Mouse (Mus musculus) layer of hippocampus, adult 2 months (tissue): ENCODE data around the gene Mrpl53. TPM values are rescaled to one million over a fixed set of nuclear protein-coding genes. Genes with fewer than 3 reads are reported as not detected.

Source experiments
- DNase-seq, 2 experiments: peaks; one replicate each; pipeline ENCODE4 v3.0.0; 2022; ENCODE audit warnings: low spot score in 2 of 2
- H3K27ac ChIP-seq: fragments of 200-600 bp; 2 replicates; pipeline ENCODE4 v1.8.1; 2022
- H3K4me3 ChIP-seq: fragments of 200-600 bp; 2 replicates; pipeline ENCODE4 v1.8.1; 2022; ENCODE audit warnings: mild to moderate bottlenecking
- CTCF ChIP-seq: fragments of 200-600 bp; conservative IDR thresholded peaks from 2 replicates; pipeline ENCODE4 v1.8.1; 2022; ENCODE audit warnings: antibody characterized with exemption, mild to moderate bottlenecking, moderate library complexity
- total RNA-seq, 2 experiments: library from RNA; stranded (reverse); gene quantifications; 2 replicates each; pipeline ENCODE4 v1.2.3; 2021

The Mrpl53 gene
- total RNA-seq, 2 experiments from 2014 or later = 64.9 to 67.4 TPM

- no peak for DNase-seq
- peak within 1 kb of the TSS; percentile 73; the same call in 1 of the 2 replicates for H3K27ac ChIP-seq
- peak within 1 kb of the TSS; percentile 41 for H3K4me3 ChIP-seq
- TF ChIP-seq CTCF = no peak
Observed at GRCm38 (mm10) chr6:83134951-83135513, 26.2 kb downstream of the Mrpl53 start, which contains the start of gene Rtkn. Gene Rtkn (plus strand): TSS chr6:83135463.

DNA sequence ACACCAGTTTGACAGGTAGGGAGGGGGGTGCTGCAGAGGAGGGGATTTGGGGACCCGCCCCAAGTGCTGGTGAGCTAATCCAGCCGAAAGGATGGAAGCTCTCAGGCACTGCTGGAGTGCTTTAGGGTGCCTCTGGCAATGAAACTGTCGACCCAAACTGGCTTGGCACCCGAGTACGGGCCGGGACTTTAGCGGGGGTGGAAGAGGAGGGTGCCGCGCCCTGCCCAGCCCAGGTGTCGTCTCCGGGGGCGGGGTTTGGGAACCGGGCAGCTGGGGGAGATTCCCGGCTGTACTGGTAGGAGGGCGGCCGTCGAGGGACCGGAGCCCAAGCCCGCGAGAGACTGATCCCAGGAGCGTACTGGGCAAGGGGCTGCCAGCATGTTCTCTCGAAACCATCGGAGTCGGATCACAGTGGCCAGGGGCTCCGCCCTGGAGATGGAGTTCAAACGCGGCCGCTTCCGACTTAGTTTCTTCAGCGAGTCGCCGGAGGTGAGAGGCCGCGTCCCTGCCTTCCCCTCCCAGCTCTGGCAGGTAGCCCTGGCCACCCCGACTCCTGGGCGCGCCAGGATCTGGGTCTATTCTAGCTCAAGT lies 26.8 kb downstream of the Mrpl53 start:
- peak overlapping the region; percentile 41 for H3K4me3 ChIP-seq
- H3K27ac ChIP-seq = peak overlapping the region; percentile 73; the same call in 1 of the 2 replicates
- no peak for DNase-seq
- no peak for TF ChIP-seq CTCF

DNA sequence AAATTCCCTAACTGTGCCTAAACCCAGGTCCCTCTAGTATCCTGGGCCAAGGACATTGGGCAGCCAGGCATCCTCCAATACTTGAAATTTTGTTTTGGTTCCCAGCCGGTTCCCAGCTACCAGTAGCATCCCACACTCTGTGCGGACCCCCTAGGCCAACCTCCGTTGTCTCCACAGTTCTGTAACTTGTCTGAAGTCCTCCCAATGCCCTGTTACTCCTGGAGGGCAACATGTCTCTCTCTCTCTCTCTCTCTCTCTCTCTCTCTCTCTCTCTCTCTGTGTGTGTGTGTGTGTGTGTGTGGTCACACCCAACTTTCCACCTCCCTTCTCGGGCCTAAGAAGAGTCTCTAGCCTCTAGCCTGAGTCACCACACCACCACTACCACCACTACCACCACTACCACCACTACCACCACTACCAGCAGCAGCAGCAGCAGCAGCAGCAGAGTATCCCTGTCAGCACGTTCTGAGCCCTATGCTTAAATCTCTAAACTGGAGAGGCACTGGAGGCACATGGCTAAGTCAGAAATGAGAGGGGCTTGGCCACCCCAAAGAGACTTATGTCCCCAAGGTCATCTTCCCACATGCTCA lies 27.5 kb downstream of the Mrpl53 start:
- peak overlapping the region; percentile 93 for H3K27ac ChIP-seq
- H3K4me3 ChIP-seq = peak overlapping the region; percentile 52
- TF ChIP-seq CTCF = no peak
- DNase-seq = no peak

- H3K4me3 ChIP-seq = peak overlapping the region; percentile 52
- peak overlapping the region; percentile 93 for H3K27ac ChIP-seq
- no peak for DNase-seq
- no peak for TF ChIP-seq CTCF
Observed at GRCm38 (mm10) chr6:83136881-83137575, 28.2 kb downstream of the Mrpl53 start.

DNA sequence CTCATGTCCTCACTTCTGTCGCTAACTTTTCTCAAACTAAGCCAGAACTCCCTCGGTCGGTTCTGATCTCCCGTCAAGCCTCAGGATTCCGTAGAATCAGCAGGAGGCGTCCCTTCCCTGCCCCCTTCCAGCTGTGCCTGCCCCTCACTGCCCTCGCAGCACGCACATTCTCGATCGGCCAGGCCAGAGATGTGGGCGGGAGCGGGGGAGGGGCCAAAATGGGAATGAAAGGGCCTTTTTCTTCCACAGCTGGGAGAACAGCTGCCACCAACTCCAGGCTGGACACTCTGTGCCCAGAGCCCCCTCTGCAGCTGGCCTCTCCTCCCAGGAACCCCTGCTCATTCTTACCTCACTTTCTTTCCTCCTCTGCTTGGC lies 28.7 kb downstream of the Mrpl53 start:
- H3K27ac ChIP-seq = peak overlapping the region; percentile 93
- TF ChIP-seq CTCF = no peak
- peak overlapping the region; percentile 52 for H3K4me3 ChIP-seq
- DNase-seq = peak; percentile 66 to 73

DNA sequence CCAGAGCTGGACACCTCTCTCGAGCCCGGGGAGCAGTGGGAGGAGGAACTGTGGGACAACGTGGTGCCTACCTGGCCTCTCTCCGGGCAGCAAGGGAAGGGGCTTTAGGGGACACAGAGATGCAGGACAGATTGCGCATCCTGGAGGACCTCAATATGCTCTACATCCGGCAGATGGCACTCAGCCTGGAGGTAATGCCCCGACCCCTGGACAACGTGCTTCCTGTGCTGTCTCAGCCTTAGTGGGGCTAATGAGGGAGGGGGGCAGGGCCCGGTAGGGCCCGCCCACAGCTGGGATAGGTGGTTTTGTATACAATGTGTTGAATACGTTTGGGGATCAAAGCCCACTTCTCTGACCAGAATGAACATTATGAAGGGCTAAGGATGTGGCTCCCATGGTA lies 29.2 kb downstream of the Mrpl53 start:
- peak overlapping the region; percentile 52 for H3K4me3 ChIP-seq
- TF ChIP-seq CTCF = no peak
- no peak for DNase-seq

DNA sequence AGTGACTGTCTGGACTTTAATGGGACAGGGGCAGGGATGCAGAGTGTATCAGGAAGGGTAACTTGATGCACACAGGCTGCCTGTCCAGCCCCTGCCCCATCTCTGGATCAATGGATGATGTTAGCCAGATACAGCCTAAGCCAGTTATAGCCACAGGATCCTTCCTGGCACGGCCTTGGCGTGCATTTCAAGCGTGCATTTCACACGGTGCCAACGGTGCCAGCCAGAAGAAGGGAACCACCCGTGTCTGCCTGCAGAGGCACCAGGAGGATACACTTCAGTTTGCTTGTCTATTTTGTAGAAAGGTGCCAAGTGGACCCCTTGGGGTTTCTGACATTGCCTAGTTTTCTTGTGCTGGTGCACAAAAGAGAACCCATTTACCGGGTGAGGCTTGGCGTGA lies 31.2 kb downstream of the Mrpl53 start:
- Histone ChIP-seq H3K27ac (no peak overlapping the region; the same call in 1 of the 2 replicates), H3K4me3 (no peak overlapping the region)
- no peak for TF ChIP-seq CTCF
- DNase-seq = no peak

More for the DNA sequence above, 29.2 kb downstream of the Mrpl53 start:
- H3K27ac ChIP-seq = peak overlapping the region; percentile 93

GRCm38 (mm10) chr6:83141636-83142035 lies 32.8 kb downstream of the Mrpl53 start:
- no peak for DNase-seq
- Histone ChIP-seq H3K4me3 (peak overlapping the region; percentile 63), H3K27ac (peak overlapping the region; percentile 96)
- no peak for TF ChIP-seq CTCF

GRCm38 (mm10) chr6:83142211-83142731 lies 33.4 kb downstream of the Mrpl53 start:
- TF ChIP-seq CTCF = peak; percentile 37; the same call in 1 of the 2 replicates
- Histone ChIP-seq H3K4me3 (peak overlapping the region; percentile 63), H3K27ac (peak overlapping the region; percentile 96)
- DNase-seq = peak in 1 of 2 experiments; percentile 76

GRCm38 (mm10) chr6:83142886-83143285 lies 34.0 kb downstream of the Mrpl53 start:
- H3K4me3 ChIP-seq = peak overlapping the region; percentile 63

DNA sequence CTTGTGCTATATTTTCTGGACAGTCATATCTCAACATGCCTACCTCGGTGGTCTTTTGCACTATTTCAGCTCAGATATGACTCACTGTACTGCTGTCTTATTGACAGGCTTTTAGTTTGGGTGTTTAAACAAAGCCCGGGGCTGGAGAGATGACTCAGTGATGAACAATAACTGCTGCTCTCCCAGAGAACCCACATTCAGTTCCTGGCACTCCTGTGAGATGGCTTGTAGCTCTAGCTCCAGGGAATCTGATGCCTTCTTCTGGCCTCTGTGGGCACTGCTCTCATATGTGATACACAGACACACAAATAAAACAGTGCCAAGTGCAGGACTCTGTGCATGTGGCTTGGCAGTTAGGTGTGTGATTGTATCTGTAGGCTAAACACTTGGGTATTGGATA lies 36.4 kb downstream of the Mrpl53 start:
- no peak overlapping the region for H3K4me3 ChIP-seq
- DNase-seq = no peak
- peak overlapping the region; percentile 58 for H3K27ac ChIP-seq
- TF ChIP-seq CTCF = peak; percentile 42

More at GRCm38 (mm10) chr6:83142886-83143285, 34.0 kb downstream of the Mrpl53 start:
- peak overlapping the region; percentile 96 for H3K27ac ChIP-seq
- TF ChIP-seq CTCF = no peak
- no peak for DNase-seq

DNA sequence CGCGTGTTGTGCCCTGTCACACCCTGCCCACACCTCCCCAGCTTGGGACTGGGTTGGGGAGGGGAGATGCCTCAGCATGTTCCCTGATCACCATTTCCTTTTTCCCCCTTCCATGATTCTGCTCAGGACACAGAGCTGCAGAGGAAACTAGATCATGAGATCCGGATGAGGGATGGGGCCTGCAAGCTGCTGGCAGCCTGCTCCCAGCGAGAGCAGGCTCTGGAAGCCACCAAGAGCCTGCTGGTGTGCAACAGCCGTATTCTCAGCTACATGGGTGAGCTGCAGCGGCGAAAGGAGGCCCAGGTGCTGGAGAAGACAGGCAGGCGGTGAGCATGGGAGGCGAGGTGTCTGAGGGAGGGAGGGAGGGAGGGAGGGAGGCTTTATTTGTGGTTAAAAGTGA lies 37.0 kb downstream of the Mrpl53 start:
- DNase-seq = no peak
- H3K4me3 ChIP-seq = no peak overlapping the region
- peak overlapping the region; percentile 58; the same call in 1 of the 2 replicates for H3K27ac ChIP-seq
- no peak for TF ChIP-seq CTCF

DNA sequence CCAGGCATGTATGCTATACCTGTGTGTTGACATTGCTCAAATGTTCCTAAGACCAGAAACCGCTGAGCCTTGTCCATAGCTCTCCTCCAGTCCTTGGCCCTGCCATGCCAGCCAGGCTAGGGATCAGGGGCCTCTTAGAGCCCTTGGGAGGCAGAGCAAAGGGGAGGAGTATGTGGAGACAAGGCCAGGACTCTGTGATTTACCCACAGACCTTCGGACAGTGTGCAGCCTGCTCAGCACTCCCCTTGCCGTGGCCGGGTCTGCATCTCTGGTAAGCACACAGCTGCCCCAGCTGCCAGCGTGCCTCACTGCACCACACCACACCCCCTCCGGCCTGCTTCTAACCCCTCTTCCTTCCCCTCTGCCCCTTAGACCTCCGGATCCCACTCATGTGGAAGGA lies 38.4 kb downstream of the Mrpl53 start:
- 0 out of 2 replicates have a peak overlapping the region, but pooled peaks have one; percentile 58 for H3K27ac ChIP-seq
- no peak overlapping the region for H3K4me3 ChIP-seq
- no peak for DNase-seq
- no peak for TF ChIP-seq CTCF
